Mouse (Mus musculus) sigmoid colon, adult 10 weeks (tissue): ENCODE data around the gene Cul1. TPM values are rescaled to one million over a fixed set of nuclear protein-coding genes. Genes with fewer than 3 reads are reported as not detected.

ENCODE experiments used
- polyA plus RNA-seq: library from polyadenylated mRNA; stranded (reverse); fragments of 350-450 nt; fragmentation: Illumina TruSeq; extraction: RNeasy Lipid Tissue Mini Kit (QIAGEN cat#74804); gene quantifications from one replicate; pipeline ENCODE4 v1.2.3, GENCODE M21; 2014; ENCODE audit warnings: low read depth, low replicate concordance

Gene Cul1
- 250 TPM for polyA plus RNA-seq

GRCm38 (mm10) chr6:47453098-47453497 lies at the start of gene Cul1:
TSS of gene Cul1 (plus strand) at chr6:47453398.

Other genes starting within 250 kb of the Cul1 start
- 68.0 TPM for gene Ezh2, start 141.9 kb downstream of the Cul1 start, polyA plus RNA-seq